Mouse (Mus musculus) neural tube, embryonic 15.5 days (tissue): Measurements from ENCODE around the gene Limk1. TPM values are rescaled to one million over a fixed set of nuclear protein-coding genes. Genes with fewer than 3 reads are reported as not detected.
A peak's percentile ranks its signal among the peaks of the same experiment; 100 is the strongest.

Experiments
- ATAC-seq: fragments of 200-750 bp; cut with Nextera tagmentation; 2 replicates; pipeline ENCODE4 v1.8.0; 2017; ENCODE audit warnings: mild to moderate bottlenecking, moderate TSS enrichment, moderate library complexity; ENCODE audit not compliant: low FRiP score
- H3K27ac ChIP-seq: fragments of 300-500 bp; sonication (generic); replicated peaks from 2 replicates; pipeline ENCODE4 v1.5.1; 2015; ENCODE audit warnings: mild to moderate bottlenecking, inconsistent platforms
- H3K27me3 ChIP-seq: fragments of 300-500 bp; sonication (generic); replicated peaks from 2 replicates; pipeline ENCODE4 v1.6.1; 2015; ENCODE audit warnings: inconsistent platforms
- H3K36me3 ChIP-seq: fragments of 300-500 bp; sonication (generic); 2 replicates; pipeline ENCODE4 v1.6.1; 2015; ENCODE audit warnings: inconsistent platforms
- H3K4me1 ChIP-seq: fragments of 300-500 bp; sonication (generic); 2 replicates; pipeline ENCODE4 v1.6.1; 2015; ENCODE audit warnings: inconsistent platforms
- H3K4me2 ChIP-seq: fragments of 300-500 bp; sonication (generic); 2 replicates; pipeline ENCODE4 v1.6.1; 2015; ENCODE audit warnings: inconsistent platforms, mild to moderate bottlenecking, moderate library complexity
- H3K4me3 ChIP-seq: fragments of 300-500 bp; sonication (generic); replicated peaks from 2 replicates; pipeline ENCODE4 v1.5.1; 2015; ENCODE audit warnings: mild to moderate bottlenecking, inconsistent platforms
- H3K9ac ChIP-seq: fragments of 300-500 bp; sonication (generic); replicated peaks from 2 replicates; pipeline ENCODE4 v1.6.1; 2015; ENCODE audit warnings: mild to moderate bottlenecking, inconsistent platforms
- H3K9me3 ChIP-seq: fragments of 300-500 bp; sonication (generic); replicated peaks from 2 replicates; pipeline ENCODE4 v1.6.1; 2016; ENCODE audit warnings: inconsistent platforms
- WGBS: fragments of 180-500 bp; shearing (Covaris S2); methylation state at CpG from one replicate; pipeline ENCODE4 v1.1.7; 2015; ENCODE audit warnings: mixed read lengths; 5-methylcytosine and 5-hydroxymethylcytosine counted together
- polyA plus RNA-seq: library from polyadenylated mRNA; unstranded; fragments of >200 nt; fragmentation: Nextera tagmentation; extraction: Ambion mirVana; gene quantifications from 2 replicates; pipeline ENCODE4 v1.2.1, GENCODE M21; 2015

Gene Limk1
- 22.7 and 27.1 TPM in 2 replicates for polyA plus RNA-seq

DNA sequence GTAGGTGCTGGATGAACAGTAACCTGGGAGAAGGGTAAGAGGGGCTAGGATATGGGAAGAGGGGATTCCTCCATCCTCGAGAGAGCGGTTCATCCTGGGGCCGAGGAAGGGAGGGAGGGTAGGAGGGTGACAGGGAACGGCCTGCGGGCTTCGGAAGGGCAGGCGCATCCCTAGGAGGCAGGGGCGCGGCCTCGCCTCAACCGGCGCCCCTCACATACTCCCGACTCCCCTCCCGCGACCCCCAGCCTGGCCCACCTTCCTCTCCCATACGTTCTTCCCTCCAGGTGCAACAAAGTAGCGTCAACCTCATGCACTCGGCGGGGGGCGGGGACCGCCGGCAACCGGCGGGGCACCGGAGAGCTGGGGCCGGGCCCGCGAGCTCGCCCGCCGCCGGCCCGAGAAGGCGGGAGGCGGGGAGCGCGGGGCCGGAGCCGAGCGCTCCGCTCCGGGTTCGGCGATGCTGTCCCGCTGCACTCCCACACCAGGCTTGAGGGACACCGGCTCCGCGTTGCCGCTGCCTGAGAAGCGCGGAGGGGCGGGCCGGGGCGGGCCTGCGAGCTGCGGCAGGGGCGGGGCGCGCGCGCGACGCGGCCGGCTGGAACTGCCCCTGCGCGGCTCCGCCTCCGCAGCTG lies at the start of gene Limk1:
TSS of gene Limk1 (minus strand) at position 513 of the 632 bp plus-strand sequence.
- peak within 1 kb of the TSS; percentile 96 for H3K4me3 ChIP-seq
- peaks cover 31% of the 10 kb centered on the region for H3K4me1 ChIP-seq
- under 1% methylated on average over 54 of the region's 69 CpGs for WGBS
- H3K36me3 ChIP-seq = peaks cover 32% of the 10 kb centered on the region
- no peaks in the 10 kb centered on the region for H3K9me3 ChIP-seq
- peak within 1 kb of the TSS; percentile 94 for H3K9ac ChIP-seq
- peak within 1 kb of the TSS; percentile 78 for H3K4me2 ChIP-seq
- H3K27ac ChIP-seq = peak within 1 kb of the TSS; percentile 89
- H3K27me3 ChIP-seq = no peaks in the 10 kb centered on the region
- peak; percentile 29 for ATAC-seq

GRCm38 (mm10) chr5:134734920-134735319 lies 46.5 kb upstream of the Limk1 start:
- H3K27me3 ChIP-seq = no peaks in the 10 kb centered on the region
- H3K36me3 ChIP-seq = no peaks in the 10 kb centered on the region
- no peak overlapping the region for H3K27ac ChIP-seq
- H3K9ac ChIP-seq = no peak overlapping the region
- WGBS = 86% methylated on average over 2 of the region's 2 CpGs
- H3K4me1 ChIP-seq = no peaks in the 10 kb centered on the region
- no peaks in the 10 kb centered on the region for H3K9me3 ChIP-seq
- no peak overlapping the region for H3K4me3 ChIP-seq
- no peak overlapping the region for H3K4me2 ChIP-seq
- no peak for ATAC-seq

DNA sequence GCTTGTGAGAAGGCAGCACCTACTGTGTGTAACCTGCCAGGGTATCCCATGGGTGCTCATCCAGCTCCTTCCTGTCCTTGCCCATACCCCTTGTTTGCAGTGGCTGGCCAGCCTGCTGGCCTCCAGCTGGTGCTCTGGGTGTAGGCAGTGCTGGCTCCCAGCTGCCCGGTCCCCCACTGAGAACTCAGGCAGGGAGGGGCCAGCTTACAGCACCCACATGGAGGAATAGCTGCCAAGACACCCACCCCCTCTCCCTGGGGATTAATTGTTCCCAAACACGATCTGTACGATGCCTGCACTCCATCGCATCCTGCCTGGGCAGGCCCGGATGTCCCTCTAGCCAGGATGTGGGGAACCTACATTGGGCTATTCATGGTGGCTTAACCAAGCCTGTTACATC lies 45.7 kb upstream of the Limk1 start:
- Histone ChIP-seq H3K27me3 (no peaks in the 10 kb centered on the region), H3K4me1 (no peaks in the 10 kb centered on the region), H3K4me2 (no peak overlapping the region), H3K27ac (no peak overlapping the region), H3K9me3 (no peaks in the 10 kb centered on the region), H3K36me3 (no peaks in the 10 kb centered on the region), H3K4me3 (no peak overlapping the region), H3K9ac (no peak overlapping the region)
- no peak for ATAC-seq
- WGBS = 69% methylated on average over 5 of the region's 5 CpGs

GRCm38 (mm10) chr5:134733241-134733640 lies 44.8 kb upstream of the Limk1 start:
- Histone ChIP-seq H3K4me1 (no peaks in the 10 kb centered on the region), H3K4me2 (no peak overlapping the region), H3K9ac (no peak overlapping the region), H3K27ac (no peak overlapping the region), H3K36me3 (no peaks in the 10 kb centered on the region), H3K27me3 (no peaks in the 10 kb centered on the region), H3K9me3 (no peaks in the 10 kb centered on the region), H3K4me3 (no peak overlapping the region)
- 75% methylated on average over 4 of the region's 4 CpGs for WGBS
- no peak for ATAC-seq

GRCm38 (mm10) chr5:134729124-134729523 lies 40.7 kb upstream of the Limk1 start:
- H3K4me3 ChIP-seq = no peak overlapping the region
- H3K4me1 ChIP-seq = no peaks in the 10 kb centered on the region
- no peak overlapping the region for H3K27ac ChIP-seq
- no peaks in the 10 kb centered on the region for H3K27me3 ChIP-seq
- no peak for ATAC-seq
- no peak overlapping the region for H3K4me2 ChIP-seq
- no peak overlapping the region for H3K9ac ChIP-seq
- 95% methylated on average over 12 of the region's 12 CpGs for WGBS
- H3K9me3 ChIP-seq = no peaks in the 10 kb centered on the region
- H3K36me3 ChIP-seq = no peaks in the 10 kb centered on the region

GRCm38 (mm10) chr5:134728535-134728934 lies 40.1 kb upstream of the Limk1 start:
- no peak for ATAC-seq
- WGBS = 79% methylated on average over 3 of the region's 3 CpGs

DNA sequence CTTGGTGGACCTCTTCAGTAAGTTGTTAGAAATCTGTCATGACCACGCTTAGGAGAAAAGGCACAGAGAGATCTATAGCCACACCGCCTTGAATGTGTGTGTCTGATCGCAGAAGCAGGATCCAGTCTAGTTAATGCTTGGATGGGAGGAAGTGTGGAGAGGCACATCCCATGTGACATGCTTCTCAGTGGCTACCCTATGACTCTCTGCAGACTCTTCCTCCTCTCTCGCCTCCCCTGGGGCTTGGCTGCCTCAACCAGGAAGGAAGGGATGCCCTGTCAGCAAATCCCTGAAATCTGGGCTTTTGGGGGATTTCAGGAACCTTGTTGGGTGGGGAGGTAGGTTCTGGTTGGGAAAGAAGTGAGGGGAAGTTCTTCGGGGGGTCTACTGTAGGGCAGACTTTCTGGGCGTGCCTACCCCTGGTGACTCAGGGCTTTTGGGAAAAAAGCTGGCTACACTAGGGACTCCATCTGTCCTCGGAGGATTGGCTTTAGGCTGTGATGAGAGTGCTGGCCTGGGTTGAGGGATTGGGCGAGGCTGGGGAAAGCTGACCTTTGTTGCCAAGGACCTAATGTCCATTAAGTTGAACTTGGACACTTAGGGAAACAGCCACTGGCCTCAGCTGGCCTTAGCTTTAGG lies 38.7 kb upstream of the Limk1 start:
- no peak overlapping the region for H3K4me2 ChIP-seq
- no peaks in the 10 kb centered on the region for H3K36me3 ChIP-seq
- no peaks in the 10 kb centered on the region for H3K27me3 ChIP-seq
- WGBS = 87% methylated on average over 8 of the region's 8 CpGs
- H3K9me3 ChIP-seq = no peaks in the 10 kb centered on the region
- no peak overlapping the region for H3K4me3 ChIP-seq
- no peak for ATAC-seq
- no peak overlapping the region for H3K27ac ChIP-seq
- no peak overlapping the region for H3K9ac ChIP-seq
- no peaks in the 10 kb centered on the region for H3K4me1 ChIP-seq

More at GRCm38 (mm10) chr5:134728535-134728934, 40.1 kb upstream of the Limk1 start:
- Histone ChIP-seq H3K9ac (no peak overlapping the region), H3K36me3 (no peaks in the 10 kb centered on the region), H3K27me3 (no peaks in the 10 kb centered on the region), H3K4me3 (no peak overlapping the region), H3K27ac (no peak overlapping the region), H3K4me1 (no peaks in the 10 kb centered on the region), H3K9me3 (no peaks in the 10 kb centered on the region), H3K4me2 (no peak overlapping the region)

GRCm38 (mm10) chr5:134725299-134725698 lies 36.9 kb upstream of the Limk1 start:
- no peak for ATAC-seq
- no peaks in the 10 kb centered on the region for H3K36me3 ChIP-seq
- H3K4me1 ChIP-seq = no peaks in the 10 kb centered on the region
- 69% methylated on average over 4 of the region's 4 CpGs for WGBS
- no peak overlapping the region for H3K4me3 ChIP-seq
- no peaks in the 10 kb centered on the region for H3K9me3 ChIP-seq
- H3K27ac ChIP-seq = no peak overlapping the region
- no peaks in the 10 kb centered on the region for H3K27me3 ChIP-seq
- no peak overlapping the region for H3K9ac ChIP-seq
- no peak overlapping the region for H3K4me2 ChIP-seq

DNA sequence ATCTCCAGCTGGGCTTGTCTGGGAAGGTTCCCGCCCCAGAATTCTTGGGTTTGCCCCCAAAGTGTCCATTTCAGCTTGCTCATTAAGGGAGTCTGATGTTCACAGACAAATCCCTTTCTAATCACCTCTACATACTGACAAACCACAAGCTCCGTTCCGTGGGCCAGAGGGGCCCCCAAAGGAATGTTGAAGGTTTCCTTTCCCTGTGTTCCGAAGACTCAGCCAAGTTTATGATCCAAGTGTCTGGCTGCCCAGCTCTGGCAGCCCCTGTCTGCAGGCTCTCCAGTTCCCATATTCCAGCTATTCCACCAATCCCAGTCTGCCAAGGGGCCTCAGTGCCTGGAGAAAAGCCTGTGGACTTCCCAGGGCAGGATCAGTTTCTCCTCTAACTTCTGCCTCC lies 31.7 kb upstream of the Limk1 start:
- Histone ChIP-seq H3K4me2 (no peak overlapping the region), H3K27me3 (no peaks in the 10 kb centered on the region), H3K27ac (no peak overlapping the region), H3K4me3 (no peak overlapping the region), H3K4me1 (no peaks in the 10 kb centered on the region), H3K9ac (no peak overlapping the region), H3K9me3 (no peaks in the 10 kb centered on the region), H3K36me3 (no peaks in the 10 kb centered on the region)
- ATAC-seq = no peak
- 72% methylated on average over 4 of the region's 4 CpGs for WGBS

- Histone ChIP-seq H3K36me3 (no peaks in the 10 kb centered on the region), H3K9ac (no peak overlapping the region), H3K4me1 (no peaks in the 10 kb centered on the region), H3K9me3 (no peaks in the 10 kb centered on the region), H3K4me2 (no peak overlapping the region), H3K27ac (no peak overlapping the region), H3K4me3 (no peak overlapping the region), H3K27me3 (no peaks in the 10 kb centered on the region; the same call in 1 of the 2 replicates)
- 66% methylated on average over 7 of the region's 7 CpGs for WGBS
- ATAC-seq = no peak
These were observed 22.7 kb upstream of the Limk1 start for GRCm38 (mm10) chr5:134711076-134711475.

- Histone ChIP-seq H3K4me3 (no peak overlapping the region), H3K4me2 (no peak overlapping the region), H3K4me1 (no peaks in the 10 kb centered on the region), H3K9me3 (no peaks in the 10 kb centered on the region), H3K9ac (no peak overlapping the region), H3K36me3 (no peaks in the 10 kb centered on the region), H3K27ac (no peak overlapping the region), H3K27me3 (no peaks in the 10 kb centered on the region; the same call in 1 of the 2 replicates)
- 59% methylated on average over 6 of the region's 6 CpGs for WGBS
- ATAC-seq = no peak
These were observed 20.9 kb upstream of the Limk1 start for GRCm38 (mm10) chr5:134709275-134709674.

DNA sequence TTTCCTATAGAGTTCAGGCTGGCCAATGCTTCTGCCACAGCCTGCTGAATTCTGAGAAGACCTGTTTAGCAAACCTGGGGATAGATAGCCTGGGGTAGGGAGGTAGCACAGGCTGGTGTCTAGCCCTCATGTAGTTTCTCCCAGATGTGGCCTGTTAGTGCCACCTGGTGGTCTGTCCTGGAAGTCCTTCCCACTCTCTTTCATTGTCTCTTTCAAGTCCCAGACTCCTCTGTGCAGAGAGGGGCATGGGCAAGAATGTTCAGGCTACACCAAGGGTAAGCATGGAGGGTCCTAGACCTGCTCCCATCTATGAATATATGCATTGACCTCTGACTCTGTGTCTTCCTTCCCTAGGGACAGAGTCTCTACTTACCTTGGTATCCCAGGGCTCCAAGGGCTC lies 15.8 kb upstream of the Limk1 start:
- H3K9me3 ChIP-seq = no peaks in the 10 kb centered on the region
- H3K27ac ChIP-seq = no peak overlapping the region
- H3K4me3 ChIP-seq = no peak overlapping the region
- H3K9ac ChIP-seq = no peak overlapping the region
- no peaks in the 10 kb centered on the region; the same call in 1 of the 2 replicates for H3K27me3 ChIP-seq
- H3K36me3 ChIP-seq = no peaks in the 10 kb centered on the region
- no peak overlapping the region for H3K4me2 ChIP-seq
- H3K4me1 ChIP-seq = no peaks in the 10 kb centered on the region
- peak; percentile 45; the same call in 1 of the 2 replicates for ATAC-seq
